Mouse (Mus musculus) hindlimb bud, embryonic 11.5 days (tissue): ENCODE data around the gene A430078G23Rik.
"Not testable (repeated sequence)": the region's sequence is repeated elsewhere in the genome, so short reads cannot be mapped to it uniquely, and the experiment has no call there.

Source experiments
- DNase-seq: peaks from one replicate; pipeline ENCODE4 v3.0.0-alpha.2; 2012; ENCODE audit warnings: low read depth, low spot score; ENCODE audit errors: extremely low spot score

Gene A430078G23Rik

DNA sequence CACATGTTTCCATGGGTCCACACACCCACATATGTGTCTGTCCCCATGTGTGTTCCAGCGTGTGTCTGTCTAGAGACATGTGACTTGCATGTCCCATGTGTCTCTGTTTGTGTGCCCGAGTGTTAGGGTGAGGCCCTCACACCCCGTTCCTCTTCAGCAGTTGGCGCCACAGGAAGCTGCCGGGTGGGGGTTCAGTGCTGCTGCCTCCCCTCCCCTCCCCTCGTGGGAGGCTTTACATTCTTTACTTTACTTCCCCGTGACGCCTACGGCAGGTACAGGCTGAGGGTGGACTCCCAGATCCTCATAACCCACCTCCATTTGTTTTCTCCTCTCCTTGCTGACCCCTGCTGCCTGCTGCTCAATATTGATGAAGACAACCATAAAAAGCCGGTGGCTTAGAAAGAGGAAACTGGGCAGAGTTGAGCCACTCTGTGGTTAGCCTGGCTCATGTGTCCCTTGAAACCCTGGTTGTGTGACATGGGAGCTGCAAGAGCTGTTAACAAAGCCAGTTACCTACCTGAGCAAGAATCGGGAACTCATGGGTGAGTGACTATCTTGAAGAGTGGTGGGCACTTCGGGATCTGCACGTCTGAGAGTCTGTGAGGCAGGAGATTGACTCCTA, at the start of gene A430078G23Rik:
Gene A430078G23Rik, plus strand, starts transcription at position 227 of the 622 bp plus-strand sequence.
- no peak for DNase-seq

DNA sequence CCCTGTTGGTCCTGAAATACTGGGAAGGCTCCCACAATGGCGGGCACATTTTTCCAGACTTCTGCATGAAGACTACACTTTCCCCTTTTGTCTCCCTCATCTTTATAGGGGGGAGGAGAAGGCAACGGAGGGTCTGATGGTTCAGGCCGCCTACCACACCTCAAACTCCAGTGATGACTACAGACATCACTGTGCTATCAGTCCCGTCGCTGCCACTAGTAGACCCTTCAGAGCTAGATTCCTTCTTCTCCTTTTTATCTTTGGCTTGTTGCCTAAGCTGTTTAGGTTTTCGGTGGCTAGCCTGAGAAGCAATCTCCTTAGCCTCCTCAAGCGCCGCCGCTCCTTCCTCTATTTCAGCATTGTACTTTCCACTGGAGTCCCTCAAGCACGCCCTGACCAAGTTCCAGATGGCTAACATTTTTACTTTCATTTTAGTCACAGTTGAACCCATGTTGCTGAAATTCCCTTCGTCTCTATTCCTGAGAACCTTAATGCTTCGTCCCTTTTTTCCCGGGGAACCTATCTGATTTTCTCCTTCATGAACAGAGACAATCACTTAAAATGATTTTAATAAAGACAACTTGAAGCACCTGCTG, 44.9 kb upstream of the A430078G23Rik start:
- not testable (repeated sequence) for DNase-seq

DNA sequence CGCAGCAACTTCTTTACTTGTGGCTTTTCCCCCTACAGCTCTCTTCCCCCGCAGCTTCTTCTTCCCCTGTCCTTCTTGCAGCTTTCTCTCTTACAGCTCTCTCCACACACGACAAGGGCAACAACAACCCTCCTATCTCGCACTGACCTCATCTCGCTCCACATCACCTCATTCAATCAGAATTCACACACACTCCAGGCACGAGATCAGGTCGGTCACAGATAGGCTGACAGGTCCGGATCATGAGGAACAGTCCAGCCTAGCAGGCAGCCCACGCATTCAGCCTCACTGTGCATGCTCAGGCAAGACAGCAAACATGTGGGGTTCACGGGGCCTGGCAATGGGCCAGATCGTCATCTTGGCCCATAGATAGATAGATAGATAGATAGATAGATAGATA, 43.6 kb upstream of the A430078G23Rik start:
- DNase-seq = no peak

DNA sequence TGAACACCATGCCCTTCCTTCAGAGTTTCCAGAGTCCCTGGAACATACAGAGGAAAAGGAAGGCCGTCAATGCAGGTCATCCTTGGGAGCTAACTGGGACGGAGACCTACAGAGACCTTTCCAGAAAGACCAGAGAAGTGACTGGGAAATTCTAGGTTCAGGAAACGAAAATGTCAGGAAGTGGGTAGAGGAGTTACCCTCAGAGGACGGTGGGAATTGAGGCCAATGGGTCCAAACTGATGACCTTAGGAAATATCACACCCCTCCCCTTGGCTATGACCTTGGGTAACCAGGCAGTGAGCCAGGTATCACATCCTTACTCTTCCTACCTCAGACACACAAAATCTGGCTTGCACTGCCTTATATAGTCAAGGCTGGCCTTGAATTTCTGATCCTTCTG, 41.7 kb upstream of the A430078G23Rik start:
- DNase-seq = no peak

DNA sequence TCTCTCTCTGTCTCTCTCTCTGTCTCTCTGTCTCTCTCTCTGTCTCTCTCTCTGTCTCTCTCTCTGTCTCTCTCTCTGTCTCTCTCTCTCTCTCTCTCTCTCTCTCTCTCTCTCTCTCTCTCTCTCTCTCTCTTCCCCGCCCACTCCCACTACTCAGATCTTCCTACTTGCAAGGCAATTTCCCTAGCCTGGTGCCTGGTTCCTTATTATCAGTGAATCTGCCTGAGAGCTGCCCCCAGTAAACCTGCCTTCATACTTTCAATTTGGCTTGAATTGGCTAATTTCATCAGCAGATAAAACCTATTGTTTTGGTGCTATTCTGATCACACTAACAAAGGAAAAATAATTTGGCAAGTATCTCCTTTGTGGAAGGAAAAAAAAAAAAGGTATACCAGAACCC, 39.8 kb upstream of the A430078G23Rik start:
- DNase-seq = not testable (repeated sequence)

DNA sequence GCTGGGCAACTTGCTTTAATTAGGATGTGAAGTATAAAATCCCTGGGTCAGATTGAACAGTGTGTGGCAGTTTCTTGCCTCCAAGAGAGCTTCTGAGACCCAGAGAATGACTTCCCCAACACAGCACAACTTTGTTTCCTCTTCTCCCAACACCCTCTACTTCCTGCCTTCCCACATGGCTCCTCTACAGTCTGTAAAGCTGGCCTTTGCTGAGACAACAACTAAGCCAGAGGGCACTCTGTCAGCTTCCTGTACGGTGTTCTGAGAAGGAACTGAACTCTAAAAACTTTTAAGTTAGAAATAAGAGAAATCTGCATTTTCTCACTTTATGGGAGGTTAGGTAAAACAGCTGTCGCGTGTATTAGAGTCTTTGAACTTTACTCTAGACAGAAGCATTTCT, 39.4 kb upstream of the A430078G23Rik start:
- DNase-seq = no peak

DNA sequence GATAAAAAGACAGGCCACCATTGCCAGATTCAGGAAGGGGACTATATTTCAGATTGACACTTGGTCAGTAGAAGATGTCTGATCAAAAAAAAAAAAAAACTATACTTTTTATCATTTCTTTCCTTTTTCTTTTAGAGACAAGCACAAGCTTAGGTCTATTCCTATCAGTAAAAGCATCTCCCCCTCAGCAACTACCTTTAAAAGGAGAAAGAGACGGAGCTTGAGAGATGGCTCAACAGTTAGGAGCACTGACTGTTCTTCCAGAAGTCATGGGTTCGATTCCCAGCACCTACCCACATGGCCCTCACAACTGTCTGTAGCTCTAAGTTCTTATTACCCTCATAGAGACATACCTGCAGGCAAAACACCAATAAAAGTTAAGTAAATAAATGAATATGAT, 38.9 kb upstream of the A430078G23Rik start:
- no peak for DNase-seq

DNA sequence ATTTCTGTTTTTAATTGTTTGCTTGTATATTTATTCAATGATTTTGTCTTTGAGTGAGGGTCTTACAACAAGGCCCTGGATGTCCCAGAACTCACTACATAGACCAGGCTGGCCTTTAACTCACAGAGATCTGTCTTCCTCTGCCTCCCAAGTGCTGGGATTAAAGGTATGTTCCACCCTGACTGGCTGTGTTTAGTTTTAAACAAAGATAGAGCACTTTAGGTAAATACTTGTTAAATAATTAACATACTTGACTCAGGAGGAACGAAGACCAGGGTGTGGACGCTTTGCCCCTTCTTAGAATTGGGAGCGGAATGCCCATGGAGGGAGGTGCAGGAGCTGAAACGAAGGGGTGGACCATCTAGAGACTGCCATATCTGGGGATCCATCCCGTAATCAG, 36.6 kb upstream of the A430078G23Rik start:
- no peak for DNase-seq

DNA sequence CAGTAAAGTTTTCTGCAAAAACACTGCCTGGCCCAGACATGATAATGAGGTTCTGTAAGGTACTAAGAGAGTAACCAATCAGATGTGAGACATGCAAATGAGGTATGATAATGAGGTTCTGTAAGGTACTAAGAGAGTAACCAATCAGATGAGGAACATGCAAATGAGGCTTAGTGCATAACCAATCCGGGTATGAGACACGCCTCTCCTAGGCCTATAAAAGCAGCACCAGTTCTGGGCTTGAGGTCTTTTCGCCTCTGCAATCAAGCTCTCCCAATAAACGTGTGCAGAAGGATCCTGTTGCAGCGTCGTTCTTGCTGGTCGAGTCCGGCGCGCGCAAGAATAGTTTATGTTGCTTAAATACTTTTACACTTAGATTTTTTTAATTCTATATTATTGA, 33.9 kb upstream of the A430078G23Rik start:
- not testable (repeated sequence) for DNase-seq

DNA sequence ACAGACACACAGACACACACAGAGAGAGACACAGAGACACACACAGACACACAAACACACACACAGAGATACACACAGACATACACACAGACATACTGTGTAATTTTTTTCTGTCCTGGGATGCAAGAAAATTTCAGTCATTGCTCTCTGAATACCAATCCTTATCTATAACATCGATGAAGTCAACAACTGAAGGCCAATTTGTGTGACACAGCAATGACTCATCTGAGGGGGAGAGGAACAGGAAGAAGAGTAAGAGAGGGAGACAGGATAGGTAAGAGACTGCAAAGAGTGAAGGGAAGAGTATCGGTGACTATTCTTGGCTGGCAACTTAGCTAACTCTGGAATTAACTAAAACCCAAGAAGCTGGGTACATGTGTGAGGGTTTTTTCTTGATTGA, 29.0 kb upstream of the A430078G23Rik start:
- no peak for DNase-seq

DNA sequence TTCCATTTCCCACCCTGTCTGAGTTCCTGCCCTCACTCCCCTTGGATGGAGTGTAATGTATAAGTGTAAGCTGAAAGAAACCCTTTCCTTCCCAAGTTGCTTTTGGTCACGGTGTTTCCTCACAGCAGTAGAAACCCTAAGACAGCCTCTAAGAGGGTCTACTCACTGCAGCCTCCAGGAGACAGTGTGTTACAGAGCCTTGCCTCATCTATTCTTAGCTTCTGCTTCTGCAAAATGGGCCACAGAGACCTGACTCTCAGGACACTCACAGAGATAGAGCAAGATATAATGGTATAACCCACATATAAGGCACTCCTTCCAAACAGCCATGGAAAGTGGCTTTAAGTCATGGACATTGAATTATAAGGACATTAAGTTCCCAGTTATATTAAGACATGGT, 26.2 kb upstream of the A430078G23Rik start:
- no peak for DNase-seq

DNA sequence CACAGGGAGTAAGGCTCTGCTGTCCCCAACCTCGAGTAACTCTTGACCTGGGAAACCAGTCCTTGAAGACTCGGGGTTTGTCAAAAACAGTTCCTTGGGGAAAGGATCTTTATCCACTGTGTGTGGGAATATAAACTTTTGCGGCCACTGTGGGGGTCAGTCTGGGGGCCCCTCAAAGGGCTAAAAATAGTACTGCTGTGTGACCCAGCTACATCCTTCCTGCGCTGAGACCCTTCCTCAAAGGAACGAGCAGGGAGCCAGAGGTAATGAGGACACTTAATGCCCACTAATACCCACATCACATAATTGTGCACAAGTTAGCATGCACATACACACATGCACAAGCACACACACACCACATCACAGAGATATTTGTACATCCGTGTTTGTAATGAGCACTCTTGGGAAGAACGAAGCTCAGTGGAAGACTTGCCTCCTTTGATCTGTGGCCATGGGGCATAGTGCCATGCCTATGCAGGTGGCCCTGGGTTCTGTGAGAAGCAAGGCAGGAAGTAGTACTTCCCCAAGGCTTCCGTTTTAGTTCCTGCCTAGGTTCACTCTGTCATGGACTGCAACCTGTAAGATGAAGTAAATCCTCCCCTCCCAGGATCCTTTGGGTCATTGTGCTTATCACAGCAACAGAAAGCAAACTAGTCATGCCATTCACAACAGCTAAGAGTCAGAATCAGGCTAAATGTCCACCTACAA, 25.5 kb upstream of the A430078G23Rik start:
- no peak for DNase-seq

DNA sequence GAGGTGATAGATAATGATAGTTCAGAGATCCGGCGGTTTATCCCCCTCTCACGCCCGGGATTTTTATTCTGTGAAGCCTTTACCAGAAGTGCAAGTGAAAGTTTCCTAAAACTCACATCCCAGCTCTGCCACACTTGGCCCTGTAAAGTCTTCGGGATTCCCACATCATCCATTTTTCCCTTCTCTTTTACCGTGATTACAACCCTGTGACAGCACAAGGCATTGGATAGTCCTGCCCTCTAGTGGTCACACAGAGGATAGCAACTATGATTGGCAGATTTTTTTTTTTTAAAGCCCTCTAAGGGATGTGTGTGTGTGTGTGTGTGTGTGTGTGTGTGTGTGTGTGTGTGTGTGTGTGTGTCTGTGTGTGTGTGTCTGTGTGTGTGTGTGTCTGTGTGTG, 22.6 kb upstream of the A430078G23Rik start:
- peak; percentile 22 for DNase-seq

DNA sequence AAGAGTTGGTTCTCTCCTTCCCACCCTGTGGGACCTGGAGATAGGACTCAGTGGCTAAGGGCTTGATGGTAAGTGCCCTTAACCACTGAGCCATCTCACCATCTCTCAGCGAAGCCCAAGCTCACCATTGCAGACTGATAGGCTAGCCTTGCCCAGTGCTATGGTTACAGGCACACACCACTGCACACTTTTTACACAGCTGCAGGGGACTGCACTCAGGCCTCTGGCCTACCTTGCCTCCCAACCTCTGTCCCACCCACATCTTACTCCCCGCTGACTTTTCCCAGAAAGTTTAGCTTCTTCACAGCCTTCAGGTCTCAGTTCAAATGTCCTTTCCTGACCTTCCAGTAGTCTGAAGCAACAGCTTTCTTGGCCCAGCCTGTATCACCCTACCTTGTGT, 21.5 kb upstream of the A430078G23Rik start:
- no peak for DNase-seq

DNA sequence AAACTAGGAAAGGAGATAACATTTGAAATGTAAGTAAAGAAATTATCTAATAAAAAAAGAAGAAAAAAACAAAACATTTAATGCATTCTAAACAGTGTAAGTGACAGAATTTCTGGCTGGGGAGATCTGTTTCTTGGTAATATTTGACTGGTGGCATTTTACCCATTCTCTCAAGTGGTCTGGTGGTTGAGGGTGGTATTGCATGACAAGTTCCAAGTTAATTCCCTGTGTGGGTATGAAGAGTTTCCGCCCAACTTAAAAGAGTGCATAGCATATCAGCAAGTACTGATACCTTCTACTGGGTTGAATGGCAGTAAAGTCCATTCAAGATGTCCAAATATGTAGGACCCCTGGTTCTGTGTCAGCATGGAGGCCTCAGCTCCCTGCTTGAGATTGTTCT, 17.3 kb upstream of the A430078G23Rik start:
- DNase-seq = no peak

DNA sequence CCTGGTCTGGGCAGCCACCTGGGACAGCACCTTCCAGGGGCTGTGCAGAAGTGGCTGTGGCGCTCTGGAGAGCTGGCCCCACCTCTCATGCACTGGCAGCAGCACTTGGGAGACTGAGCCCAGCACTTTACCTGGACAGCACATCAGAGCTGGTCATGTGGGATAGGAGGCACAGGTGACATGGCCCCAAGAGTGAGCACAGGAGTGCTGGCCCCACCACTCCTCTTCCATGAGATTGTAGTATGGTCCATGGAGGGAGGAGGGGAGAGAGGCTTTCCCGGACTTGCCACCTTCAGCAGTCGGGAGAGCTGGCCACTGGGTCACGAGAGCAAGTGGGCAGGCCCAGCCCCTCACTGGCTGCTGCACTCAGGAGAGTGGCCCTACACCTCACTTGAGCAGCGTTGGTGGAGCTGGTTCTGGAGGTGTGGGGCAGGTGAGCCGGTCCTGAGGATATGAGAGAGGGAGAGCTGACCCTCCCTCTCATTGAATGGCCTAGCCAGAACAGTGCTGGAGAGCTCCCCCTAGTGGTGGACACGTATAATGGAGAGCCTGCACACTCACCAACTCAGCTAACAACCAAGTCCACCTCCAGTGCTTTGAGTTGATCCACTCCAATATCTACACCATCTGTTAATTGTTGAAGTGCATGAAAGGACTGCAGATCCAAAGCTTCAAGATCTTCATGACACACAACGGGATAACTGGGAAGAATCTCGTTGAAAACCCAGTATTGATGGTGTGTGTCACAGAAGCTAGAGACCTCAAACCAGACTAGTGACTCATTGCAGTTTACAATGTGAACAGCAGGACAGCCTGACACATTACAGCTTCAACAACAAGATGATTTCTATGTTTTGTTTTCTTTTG, 16.3 kb upstream of the A430078G23Rik start:
- DNase-seq = peak; percentile 31

DNA sequence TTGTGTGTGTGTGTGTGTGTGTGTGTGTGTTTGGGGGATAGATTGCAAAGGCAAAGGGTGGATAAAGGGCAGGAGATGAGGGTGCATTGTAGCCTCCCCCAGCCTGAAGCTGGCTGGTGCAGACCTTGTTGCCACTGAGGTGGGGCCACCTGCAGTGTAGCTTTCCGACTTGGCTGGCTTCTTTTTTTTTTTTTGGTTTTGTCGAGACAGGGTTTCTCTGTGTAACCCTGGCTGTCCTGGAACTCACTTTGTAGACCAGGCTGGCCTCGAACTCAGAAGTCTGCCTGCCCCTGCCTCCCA, 15.7 kb upstream of the A430078G23Rik start:
- DNase-seq = not testable (repeated sequence)

DNA sequence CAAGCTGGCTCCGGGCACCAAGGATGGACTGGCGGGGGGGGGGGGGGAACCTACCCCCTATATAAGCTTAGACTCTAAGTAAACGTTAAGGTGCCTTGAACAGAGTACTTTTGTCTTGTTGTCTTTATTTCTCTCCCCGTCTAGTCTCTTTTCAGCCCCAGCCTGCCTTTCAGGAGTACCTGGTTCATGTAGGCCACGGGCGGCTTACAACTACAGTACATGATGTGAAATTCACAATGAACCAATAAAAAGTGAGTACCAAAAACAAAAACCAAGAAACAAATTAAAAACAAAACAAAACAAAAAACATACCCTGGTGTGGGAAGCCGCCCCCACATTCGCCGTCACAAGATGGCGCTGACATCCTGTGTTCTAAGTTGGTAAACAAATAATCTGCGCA, 15.2 kb upstream of the A430078G23Rik start:
- no peak for DNase-seq

DNA sequence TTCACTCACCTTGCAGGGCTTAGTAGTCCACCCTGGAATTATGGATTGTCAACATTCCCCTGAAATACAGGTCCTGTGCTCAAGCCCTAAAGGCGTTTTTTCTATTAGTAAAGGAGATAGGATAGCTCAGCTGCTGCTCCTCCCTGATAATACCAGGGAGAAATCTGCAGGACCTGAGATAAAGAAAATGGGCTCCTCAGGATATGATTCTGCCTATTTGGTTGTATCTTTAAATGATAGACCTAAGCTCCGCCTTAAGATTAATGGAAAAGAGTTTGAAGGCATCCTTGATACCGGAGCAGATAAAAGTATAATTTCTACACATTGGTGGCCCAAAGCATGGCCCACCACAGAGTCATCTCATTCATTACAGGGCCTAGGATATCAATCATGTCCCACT, 12.5 kb upstream of the A430078G23Rik start:
- DNase-seq = not testable (repeated sequence)

DNA sequence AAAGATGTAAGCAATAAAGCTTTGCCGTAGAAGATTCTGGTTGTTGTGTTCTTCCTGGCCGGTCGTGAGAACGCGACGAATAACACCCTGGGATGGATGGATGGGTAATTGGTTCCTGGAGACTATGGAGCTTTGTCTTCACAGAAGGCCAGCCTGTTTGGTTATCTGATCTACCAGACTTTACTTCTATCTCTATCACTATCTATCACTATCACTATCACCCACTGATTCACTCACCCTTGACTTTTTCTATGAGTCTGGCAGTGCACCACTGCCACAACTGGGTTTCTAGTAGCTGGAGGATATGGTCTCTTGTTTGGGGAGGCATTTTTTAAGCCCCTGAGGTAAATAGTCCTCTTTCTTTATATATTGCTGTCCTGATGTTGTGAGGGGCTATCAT, 7.9 kb upstream of the A430078G23Rik start:
- DNase-seq = no peak

DNA sequence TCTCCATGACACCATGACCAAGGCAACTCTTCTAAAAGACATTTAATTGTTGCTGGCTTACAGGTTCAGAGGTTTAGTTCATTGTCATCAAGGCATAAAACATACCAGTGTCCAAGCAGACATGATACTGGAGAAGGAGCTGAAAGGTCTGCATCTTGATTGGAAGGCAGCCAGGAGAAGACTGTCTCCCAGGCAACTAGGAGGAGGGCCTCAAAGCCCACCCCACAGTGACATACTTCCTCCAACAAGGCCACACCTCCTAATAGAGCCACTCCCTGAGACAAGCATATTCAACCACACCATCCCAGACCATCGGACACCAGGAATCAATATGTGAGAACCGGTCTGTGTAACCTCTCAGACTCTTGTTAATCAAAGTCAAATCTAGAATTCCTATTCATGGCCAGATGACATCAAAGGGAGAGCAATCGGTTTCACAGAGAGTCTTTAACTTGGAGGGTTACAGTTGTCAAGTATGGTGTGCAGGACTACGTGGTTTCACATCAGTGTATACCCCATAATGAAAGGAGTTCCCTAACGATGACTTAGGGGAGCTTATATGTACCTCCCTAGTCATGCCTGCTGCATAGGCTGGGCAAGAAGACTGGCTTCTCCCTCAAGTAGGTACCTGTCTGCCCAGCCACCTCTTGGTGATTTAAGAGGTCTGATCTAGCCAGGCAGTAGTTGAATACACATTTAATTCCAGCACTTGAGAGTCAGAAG, 6.4 kb upstream of the A430078G23Rik start:
- no peak for DNase-seq
